Mouse (Mus musculus): Measurements from ENCODE around the gene Sppl3. TPM values are rescaled to one million over a fixed set of nuclear protein-coding genes. Genes with fewer than 3 reads are reported as not detected.
A peak's percentile ranks its signal among the peaks of the same experiment; 100 is the strongest.

The Sppl3 gene
- polyA plus RNA-seq, 1 experiment from 2014 or later: 23.6 TPM

- 88% methylated on average over 3 of the region's 3 CpGs for WGBS
- peaks cover 2% of the 10 kb centered on the region; the same call in 1 of the 2 replicates for H3K4me1 ChIP-seq (ENCODE audit: control insufficient read depth, insufficient read depth, low read length)
- DNase-seq (ENCODE audit: low spot score, missing footprints): no peak
- no peak overlapping the region for H3K27ac ChIP-seq (ENCODE audit: low read depth, low read length)
- H3K27me3 ChIP-seq (ENCODE audit: control insufficient read depth, insufficient read depth, low read length): no peaks in the 10 kb centered on the region
- H3K36me3 ChIP-seq (ENCODE audit: control insufficient read depth, insufficient read depth, low read length): peaks cover 3% of the 10 kb centered on the region
- no peak overlapping the region for H3K4me3 ChIP-seq (ENCODE audit: low read depth, low read length)
- no peaks in the 10 kb centered on the region for H3K9me3 ChIP-seq (ENCODE audit: control insufficient read depth, low read length)
- H3K9ac ChIP-seq (ENCODE audit: low read length): no peak overlapping the region
- no peak for ATAC-seq (ENCODE audit: low FRiP score)
- H3K4me2 ChIP-seq: no peak overlapping the region
Observed at GRCm38 (mm10) chr5:115116426-115116825, 105.5 kb downstream of the Sppl3 start.

GRCm38 (mm10) chr5:115117467-115117866, 106.5 kb downstream of the Sppl3 start:
- Histone ChIP-seq H3K9me3 (ENCODE audit: control insufficient read depth, low read length) (no peaks in the 10 kb centered on the region), H3K36me3 (ENCODE audit: control insufficient read depth, insufficient read depth, low read length) (peaks cover 3% of the 10 kb centered on the region), H3K4me2 (no peak overlapping the region), H3K27me3 (ENCODE audit: control insufficient read depth, insufficient read depth, low read length) (no peaks in the 10 kb centered on the region), H3K4me1 (ENCODE audit: control insufficient read depth, insufficient read depth, low read length) (peaks cover 2% of the 10 kb centered on the region; the same call in 1 of the 2 replicates), H3K4me3 (ENCODE audit: low read depth, low read length) (no peak overlapping the region), H3K27ac (ENCODE audit: low read depth, low read length) (no peak overlapping the region), H3K9ac (ENCODE audit: low read length) (no peak overlapping the region)
- ATAC-seq (ENCODE audit: low FRiP score): no peak
- WGBS: 94% methylated on average over 13 of the region's 13 CpGs
- no peak for DNase-seq (ENCODE audit: low spot score, missing footprints)

- peak; percentile 95 for ATAC-seq (ENCODE audit: low FRiP score)
- Histone ChIP-seq H3K9ac (ENCODE audit: low read length) (peak within 1 kb of the TSS; percentile 76), H3K9me3 (ENCODE audit: control insufficient read depth, low read length) (no peaks in the 10 kb centered on the region), H3K36me3 (ENCODE audit: control insufficient read depth, insufficient read depth, low read length) (peaks cover 3% of the 10 kb centered on the region), H3K4me1 (ENCODE audit: control insufficient read depth, insufficient read depth, low read length) (peaks cover 2% of the 10 kb centered on the region; the same call in 1 of the 2 replicates), H3K27ac (ENCODE audit: low read depth, low read length) (no peak within 1 kb of the TSS; the same call in 1 of the 2 replicates), H3K4me3 (ENCODE audit: low read depth, low read length) (peak within 1 kb of the TSS; percentile 69), H3K4me2 (peak within 1 kb of the TSS; percentile 71), H3K27me3 (ENCODE audit: control insufficient read depth, insufficient read depth, low read length) (no peaks in the 10 kb centered on the region)
- under 1% methylated on average over 39 of the region's 39 CpGs for WGBS
- peak; percentile 99 for DNase-seq (ENCODE audit: low spot score, missing footprints)
Observed at GRCm38 (mm10) chr5:115118961-115119570, 108.1 kb downstream of the Sppl3 start, which contains the start of gene Acads. Gene Acads (minus strand): TSS chr5:115119346.

- no peak overlapping the region for H3K9ac ChIP-seq (ENCODE audit: low read length)
- no peak for DNase-seq (ENCODE audit: low spot score, missing footprints)
- H3K36me3 ChIP-seq (ENCODE audit: control insufficient read depth, insufficient read depth, low read length): peaks cover 8% of the 10 kb centered on the region
- peaks cover 5% of the 10 kb centered on the region; the same call in 1 of the 2 replicates for H3K4me1 ChIP-seq (ENCODE audit: control insufficient read depth, insufficient read depth, low read length)
- no peak for ATAC-seq (ENCODE audit: low FRiP score)
- no peak overlapping the region for H3K4me3 ChIP-seq (ENCODE audit: low read depth, low read length)
- H3K4me2 ChIP-seq: no peak overlapping the region
- no peaks in the 10 kb centered on the region for H3K9me3 ChIP-seq (ENCODE audit: control insufficient read depth, low read length)
- H3K27ac ChIP-seq (ENCODE audit: low read depth, low read length): no peak overlapping the region
- no peaks in the 10 kb centered on the region for H3K27me3 ChIP-seq (ENCODE audit: control insufficient read depth, insufficient read depth, low read length)
- 89% methylated on average over 5 of the region's 5 CpGs for WGBS
Observed at GRCm38 (mm10) chr5:115120978-115121377, 110.0 kb downstream of the Sppl3 start.

- no peak overlapping the region for H3K9ac ChIP-seq (ENCODE audit: low read length)
- H3K36me3 ChIP-seq (ENCODE audit: control insufficient read depth, insufficient read depth, low read length): peaks cover 14% of the 10 kb centered on the region
- ATAC-seq (ENCODE audit: low FRiP score) (no peak), DNase-seq (ENCODE audit: low spot score, missing footprints) (no peak)
- H3K27ac ChIP-seq (ENCODE audit: low read depth, low read length): no peak overlapping the region
- H3K9me3 ChIP-seq (ENCODE audit: control insufficient read depth, low read length): no peaks in the 10 kb centered on the region
- H3K4me3 ChIP-seq (ENCODE audit: low read depth, low read length): no peak overlapping the region
- no peak overlapping the region for H3K4me2 ChIP-seq
- WGBS: 96% methylated on average over 6 of the region's 6 CpGs
- no peaks in the 10 kb centered on the region for H3K27me3 ChIP-seq (ENCODE audit: control insufficient read depth, insufficient read depth, low read length)
- H3K4me1 ChIP-seq (ENCODE audit: control insufficient read depth, insufficient read depth, low read length): peaks cover 3% of the 10 kb centered on the region; the same call in 1 of the 2 replicates
Observed at GRCm38 (mm10) chr5:115124690-115125089, 113.8 kb downstream of the Sppl3 start.

- Histone ChIP-seq H3K4me3 (ENCODE audit: low read depth, low read length) (no peak overlapping the region), H3K27ac (ENCODE audit: low read depth, low read length) (peak overlapping the region; percentile 44; the same call in 1 of the 2 replicates), H3K4me1 (ENCODE audit: control insufficient read depth, insufficient read depth, low read length) (peaks cover 3% of the 10 kb centered on the region; the same call in 1 of the 2 replicates), H3K9ac (ENCODE audit: low read length) (no peak overlapping the region), H3K9me3 (ENCODE audit: control insufficient read depth, low read length) (no peaks in the 10 kb centered on the region), H3K4me2 (no peak overlapping the region), H3K36me3 (ENCODE audit: control insufficient read depth, insufficient read depth, low read length) (peaks cover 16% of the 10 kb centered on the region), H3K27me3 (ENCODE audit: control insufficient read depth, insufficient read depth, low read length) (no peaks in the 10 kb centered on the region)
- peak; percentile 97 for DNase-seq (ENCODE audit: low spot score, missing footprints)
- WGBS: 32% methylated on average over 24 of the region's 24 CpGs
- peak; percentile 67; the same call in 1 of the 2 replicates for ATAC-seq (ENCODE audit: low FRiP score)
Observed at GRCm38 (mm10) chr5:115125211-115125871, 114.4 kb downstream of the Sppl3 start.

GRCm38 (mm10) chr5:115126578-115127312, 115.8 kb downstream of the Sppl3 start:
- DNase-seq (ENCODE audit: low spot score, missing footprints): no peak
- WGBS: 92% methylated on average over 27 of the region's 28 CpGs
- Histone ChIP-seq H3K27ac (ENCODE audit: low read depth, low read length) (no peak overlapping the region), H3K36me3 (ENCODE audit: control insufficient read depth, insufficient read depth, low read length) (peaks cover 16% of the 10 kb centered on the region), H3K9me3 (ENCODE audit: control insufficient read depth, low read length) (no peaks in the 10 kb centered on the region), H3K27me3 (ENCODE audit: control insufficient read depth, insufficient read depth, low read length) (no peaks in the 10 kb centered on the region), H3K4me1 (ENCODE audit: control insufficient read depth, insufficient read depth, low read length) (peaks cover 3% of the 10 kb centered on the region; the same call in 1 of the 2 replicates), H3K4me3 (ENCODE audit: low read depth, low read length) (no peak overlapping the region), H3K9ac (ENCODE audit: low read length) (no peak overlapping the region), H3K4me2 (no peak overlapping the region)
- ATAC-seq (ENCODE audit: low FRiP score): no peak

- no peak overlapping the region for H3K9ac ChIP-seq (ENCODE audit: low read length)
- 92% methylated on average over 22 of the region's 22 CpGs for WGBS
- ATAC-seq (ENCODE audit: low FRiP score) (no peak), DNase-seq (ENCODE audit: low spot score, missing footprints) (no peak)
- no peak overlapping the region for H3K4me3 ChIP-seq (ENCODE audit: low read depth, low read length)
- H3K4me1 ChIP-seq (ENCODE audit: control insufficient read depth, insufficient read depth, low read length): peaks cover 3% of the 10 kb centered on the region; the same call in 1 of the 2 replicates
- H3K27me3 ChIP-seq (ENCODE audit: control insufficient read depth, insufficient read depth, low read length): no peaks in the 10 kb centered on the region
- no peak overlapping the region for H3K4me2 ChIP-seq
- H3K36me3 ChIP-seq (ENCODE audit: control insufficient read depth, insufficient read depth, low read length): peaks cover 16% of the 10 kb centered on the region
- no peak overlapping the region for H3K27ac ChIP-seq (ENCODE audit: low read depth, low read length)
- no peaks in the 10 kb centered on the region for H3K9me3 ChIP-seq (ENCODE audit: control insufficient read depth, low read length)
Observed at GRCm38 (mm10) chr5:115127421-115128179, 116.7 kb downstream of the Sppl3 start.

Data from midbrain, embryonic 11.5 days (tissue).